Mouse (Mus musculus): ENCODE measurements around the gene Creb5.
"Not testable (repeated sequence)": the region's sequence is repeated elsewhere in the genome, so short reads cannot be mapped to it uniquely, and the experiment has no call there.

The Creb5 gene

DNA sequence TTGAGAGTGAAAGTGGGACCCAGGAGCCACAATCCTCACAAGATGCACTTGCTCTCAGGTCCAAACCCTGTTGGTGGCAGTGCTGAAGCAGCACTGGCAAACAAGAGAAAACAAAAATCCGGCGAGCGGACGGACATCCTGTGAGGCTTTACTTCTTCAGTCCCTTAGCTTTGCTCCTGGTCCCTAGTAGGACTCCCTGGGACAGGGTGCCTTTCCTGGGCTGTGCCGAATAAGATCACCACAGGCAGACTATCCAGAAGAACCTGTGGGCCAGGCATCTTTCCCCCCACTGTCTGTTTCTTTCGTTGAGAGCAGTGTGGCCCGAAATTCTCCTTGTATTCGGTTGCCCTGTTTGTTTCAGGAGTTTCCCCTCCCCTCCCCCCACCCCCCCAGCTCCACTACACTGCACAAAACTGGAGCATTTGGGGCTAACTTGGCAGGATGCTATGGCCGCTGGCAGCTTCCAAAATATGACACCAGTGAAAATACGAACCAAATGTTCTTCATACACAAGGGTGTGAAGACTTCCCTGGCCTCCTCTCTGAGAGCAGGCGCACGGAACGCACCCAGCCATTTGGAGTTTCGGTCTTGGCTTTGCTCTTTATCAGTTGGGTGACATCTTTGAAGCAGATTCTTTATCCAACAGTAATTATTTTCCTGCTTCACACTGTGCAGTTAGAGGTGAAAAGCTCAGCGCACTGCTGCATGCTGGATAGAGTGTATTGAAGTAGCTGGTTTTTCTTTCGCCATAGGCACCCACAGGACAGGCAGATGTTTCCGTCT is 32.7 kb downstream of the Creb5 start:
- no peak for DNase-seq (ENCODE audit: low read depth, low spot score)

- DNase-seq (ENCODE audit: low read depth, low spot score) = no peak
Observed at GRCm38 (mm10) chr6:53337398-53337797, 50.3 kb downstream of the Creb5 start.

- DNase-seq (ENCODE audit: low read depth, low spot score) = no peak
Observed at GRCm38 (mm10) chr6:53352311-53352960, 65.4 kb downstream of the Creb5 start.

DNA sequence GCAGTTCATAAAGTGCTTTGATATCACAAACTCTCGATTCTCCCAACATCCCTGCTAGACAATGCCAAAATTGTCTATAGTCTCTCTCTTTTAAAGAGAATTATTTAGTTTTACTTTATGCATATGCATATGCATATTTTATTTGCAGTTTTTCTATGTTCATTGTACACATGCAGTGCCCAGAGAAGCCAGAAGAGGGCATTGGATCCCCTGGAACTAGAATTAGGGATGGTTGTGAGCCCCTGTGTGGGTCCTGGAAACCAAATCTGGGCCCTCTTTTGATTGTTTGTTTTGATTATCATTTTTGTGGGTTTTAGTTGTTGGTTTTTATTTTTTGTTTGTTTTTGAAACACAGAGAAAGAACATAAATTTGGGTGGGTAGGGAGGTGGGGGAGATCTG is 69.3 kb downstream of the Creb5 start:
- DNase-seq (ENCODE audit: low read depth, low spot score) = no peak

GRCm38 (mm10) chr6:53363535-53363934 is 76.5 kb downstream of the Creb5 start:
- DNase-seq (ENCODE audit: low read depth, low spot score) = no peak

GRCm38 (mm10) chr6:53363981-53364391 is 76.9 kb downstream of the Creb5 start:
- no peak for DNase-seq (ENCODE audit: low read depth, low spot score)

DNA sequence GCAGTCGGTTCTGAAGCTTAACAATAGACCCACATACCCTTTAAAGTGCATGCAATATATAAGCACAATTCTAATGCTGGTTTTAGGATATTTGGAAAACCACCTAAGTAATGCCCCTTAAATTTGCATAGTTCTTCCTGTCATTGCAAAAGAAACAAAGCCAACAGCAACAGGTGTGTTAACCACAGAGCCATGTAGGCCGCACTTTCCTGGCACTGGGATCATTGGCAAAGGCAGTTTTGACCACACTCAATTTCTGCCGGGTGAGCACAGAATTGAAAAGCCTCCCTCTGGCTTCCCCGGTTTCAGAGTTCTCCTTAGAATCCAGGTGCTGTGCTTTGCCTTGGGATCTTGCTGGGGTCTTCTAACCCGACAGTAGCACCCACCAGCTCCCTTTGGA is 82.1 kb downstream of the Creb5 start:
- DNase-seq (ENCODE audit: low read depth, low spot score) = no peak

GRCm38 (mm10) chr6:53369928-53370327 is 82.9 kb downstream of the Creb5 start:
- no peak for DNase-seq (ENCODE audit: low read depth, low spot score)

- DNase-seq (ENCODE audit: low read depth, low spot score) = no peak
Observed at GRCm38 (mm10) chr6:53371962-53372361, 84.9 kb downstream of the Creb5 start.

- no peak for DNase-seq (ENCODE audit: low read depth, low spot score)
Observed at GRCm38 (mm10) chr6:53374315-53374941, 87.4 kb downstream of the Creb5 start.

- DNase-seq (ENCODE audit: low read depth, low spot score) = no peak
Observed at GRCm38 (mm10) chr6:53389277-53389676, 102.2 kb downstream of the Creb5 start.

GRCm38 (mm10) chr6:53390413-53390812 is 103.3 kb downstream of the Creb5 start:
- no peak for DNase-seq (ENCODE audit: low read depth, low spot score)

- DNase-seq (ENCODE audit: low read depth, low spot score) = no peak
Observed at GRCm38 (mm10) chr6:53394026-53394425, 107.0 kb downstream of the Creb5 start.

DNA sequence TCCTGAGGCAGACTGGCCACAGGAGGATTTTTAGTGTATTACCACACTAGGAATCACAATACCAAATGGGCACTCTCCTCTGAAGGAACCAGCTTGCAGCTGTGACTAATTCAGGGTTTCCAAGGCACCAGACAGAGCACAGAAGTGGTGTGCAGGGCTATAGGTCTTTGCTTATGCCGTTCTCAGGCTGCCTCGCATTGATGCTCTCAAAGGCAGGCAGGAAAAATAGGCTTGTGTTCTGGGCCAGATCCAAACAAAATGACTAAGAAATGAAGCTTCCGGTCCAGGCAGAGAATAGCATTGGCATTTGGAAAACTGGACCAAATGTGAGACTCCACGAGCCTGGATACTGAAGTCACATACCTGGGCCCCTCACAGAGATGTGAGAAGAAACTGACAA is 108.1 kb downstream of the Creb5 start:
- DNase-seq (ENCODE audit: low read depth, low spot score) = no peak

DNA sequence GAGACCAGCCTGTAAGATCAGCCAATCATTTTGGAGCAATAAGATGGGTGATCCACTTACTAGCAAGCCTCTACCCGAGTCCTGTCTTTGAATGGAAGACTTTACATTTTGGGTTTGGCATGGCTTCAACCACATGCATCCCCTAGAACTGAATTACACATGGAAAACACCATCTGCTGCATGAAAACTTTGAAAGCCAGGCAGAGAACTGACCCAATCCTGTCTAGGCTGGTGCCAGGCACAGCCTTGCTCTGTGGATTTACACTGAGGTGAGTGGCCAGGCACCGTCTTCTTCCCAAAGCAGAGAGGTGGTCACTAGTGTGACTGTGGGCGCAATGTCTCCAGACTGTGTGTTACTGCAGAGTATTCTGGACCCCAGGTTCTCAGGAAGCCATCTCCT is 109.4 kb downstream of the Creb5 start:
- DNase-seq (ENCODE audit: low read depth, low spot score) = no peak

DNA sequence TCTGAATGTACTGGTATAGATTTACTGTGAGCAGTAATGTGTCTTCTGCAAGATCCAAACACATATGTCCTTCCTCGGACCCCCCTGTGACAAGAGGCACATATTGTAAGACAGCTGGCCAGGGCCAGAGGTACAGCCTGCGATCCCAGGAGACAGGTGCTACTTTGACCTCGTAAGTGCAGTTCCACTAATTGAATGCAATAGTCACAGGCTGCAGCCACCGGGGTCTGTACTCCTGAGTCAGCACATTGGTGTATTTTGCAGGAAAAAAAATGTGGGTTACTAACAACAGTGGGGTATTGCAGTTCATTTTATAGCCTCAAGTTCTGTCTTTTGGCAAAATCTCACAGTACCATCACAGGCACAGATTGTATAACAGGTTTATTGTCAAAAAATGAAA is 110.7 kb downstream of the Creb5 start:
- DNase-seq (ENCODE audit: low read depth, low spot score) = no peak

- no peak for DNase-seq (ENCODE audit: low read depth, low spot score)
Observed at GRCm38 (mm10) chr6:53398297-53399140, 111.4 kb downstream of the Creb5 start.

- no peak for DNase-seq (ENCODE audit: low read depth, low spot score)
Observed at GRCm38 (mm10) chr6:53401364-53401763, 114.3 kb downstream of the Creb5 start.

DNA sequence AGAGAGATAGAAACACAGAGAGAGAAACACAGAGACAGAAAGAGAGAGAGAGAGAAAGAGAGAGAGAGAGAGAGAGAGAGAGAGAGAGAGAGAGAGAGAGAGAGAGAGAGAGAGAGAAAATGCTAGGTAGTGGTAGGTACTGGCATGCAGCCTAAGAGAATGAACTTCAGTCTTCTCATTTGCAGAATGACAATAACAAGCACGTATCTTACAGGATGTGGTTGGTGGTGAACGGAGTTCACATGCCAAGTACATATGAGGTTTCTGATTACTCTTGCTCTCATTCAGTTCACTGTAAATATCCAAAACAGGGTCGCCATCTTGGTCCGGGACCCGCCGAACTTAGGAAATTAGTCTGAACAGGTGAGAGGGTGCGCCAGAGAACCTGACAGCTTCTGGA is 115.5 kb downstream of the Creb5 start:
- DNase-seq (ENCODE audit: low read depth, low spot score) = not testable (repeated sequence)

DNA sequence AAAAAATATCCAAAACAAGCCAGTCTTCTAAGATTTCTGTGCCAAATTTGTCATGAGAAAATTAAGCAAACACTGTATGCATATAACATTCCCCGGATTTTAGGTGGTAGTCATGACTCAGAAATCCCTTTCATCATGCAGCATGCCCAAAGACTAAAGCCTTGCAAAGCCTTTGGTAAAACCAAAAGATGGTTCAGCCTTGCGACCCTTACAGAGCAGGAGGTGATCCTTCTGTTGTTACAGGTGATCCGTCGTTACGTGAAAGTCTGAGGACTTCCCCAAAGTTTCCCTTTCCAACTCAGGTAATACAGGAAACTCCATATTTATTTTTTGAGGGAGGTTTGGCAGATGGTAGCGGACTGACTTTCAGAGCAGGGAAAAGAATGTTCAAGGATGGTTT is 122.1 kb downstream of the Creb5 start:
- no peak for DNase-seq (ENCODE audit: low read depth, low spot score)

DNA sequence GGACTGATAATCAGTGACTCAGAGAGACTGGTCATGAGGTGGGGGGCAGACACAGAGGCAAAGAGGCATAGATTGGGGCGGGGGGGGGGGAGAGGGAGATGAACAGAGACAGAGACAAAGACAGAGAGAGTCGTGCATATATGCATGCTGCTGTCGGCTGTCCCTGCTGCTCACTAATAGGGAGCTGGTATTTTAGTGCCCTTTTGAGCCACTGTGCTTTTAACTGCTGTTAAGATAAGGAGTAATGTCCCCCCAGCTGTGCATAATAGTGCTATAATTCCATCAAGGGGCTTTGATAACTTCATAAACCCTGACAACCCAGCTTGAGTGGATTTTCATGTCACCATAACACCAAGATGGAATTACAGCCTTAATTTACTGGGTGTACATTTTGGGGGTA is 134.3 kb downstream of the Creb5 start:
- no peak for DNase-seq (ENCODE audit: low read depth, low spot score)

DNA sequence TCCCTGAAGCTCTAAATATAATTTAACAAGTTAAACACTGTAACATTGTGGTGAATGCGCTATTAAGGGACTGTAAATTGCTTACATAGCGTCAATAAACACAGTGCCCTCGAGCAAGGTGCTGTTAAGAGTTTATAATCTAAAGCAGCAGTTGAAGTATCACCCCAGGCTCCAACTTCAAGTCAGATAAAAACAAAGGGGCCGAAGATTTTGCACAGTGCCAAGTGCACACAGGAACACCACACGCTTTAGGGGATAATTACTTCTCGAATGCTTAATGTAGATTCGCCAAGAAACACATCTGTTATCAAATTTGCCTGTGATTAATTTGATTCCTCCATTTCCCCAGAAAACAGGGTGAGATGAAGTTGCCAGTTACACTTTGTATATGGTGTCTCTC is 142.3 kb downstream of the Creb5 start:
- DNase-seq (ENCODE audit: low read depth, low spot score) = no peak
